In genomic region chr11:21332639-21333295, GRCm38 (mm10) we compare ENCODE assay signal across 16 mouse cellular contexts. TPM values are rescaled to one million over a fixed set of nuclear protein-coding genes. Genes with fewer than 3 reads are reported as not detected.
A peak's percentile ranks its signal among the peaks of the same experiment; 100 is the strongest.
DNase-seq lines count a peak whose midpoint lies in the region; ATAC-seq lines count a peak whose summit lies in the region.
"Had no signal": no experiment of that assay in that cellular context is flagged by ENCODE, and none has a peak within 500 bp of the region (broad histone marks: within the 10 kb centered on the region; RNA-seq: fewer than 3 reads in every experiment).

No protein-coding gene starts in this region.

- peak; percentile 54 for DNase-seq in 416B (ENCODE audit: low read depth)
- peak; percentile 66 for DNase-seq in CD4-positive, CD25-positive, alpha-beta regulatory T cell, adult 2 months (ENCODE audit: low read depth, low spot score)
- DNase-seq in naive thymus-derived CD4-positive, alpha-beta T cell, adult 2 months (ENCODE audit: low read depth): peak; percentile 21
- no peak for DNase-seq in adrenal gland, postnatal 4 days (ENCODE audit: low spot score in 2 of 2)
- no peak for DNase-seq in T-cell, adult 2 months (ENCODE audit: low spot score)
- DNase-seq: adrenal gland, postnatal 14 days; cerebellum, adult 18-20 months; cerebellum, postnatal 14 days; embryo, embryonic 11 days; gastrocnemius, postnatal 10 days; heart, adult 2 months; heart, postnatal 14 days had no signal

- ATAC-seq in activated CD4-positive, CD25-positive, alpha-beta regulatory T cell, adult 4 months: peak; percentile 86
- ATAC-seq in erythroid progenitor cell, adult 5-6 weeks (replicated peaks; ENCODE audit: low FRiP score, poor library complexity, severe bottlenecking): no peak
- ATAC-seq: forebrain, embryonic 15.5 days; intestine, postnatal 0 days had no signal

RNA-seq across cellular contexts. Expression of gene Ugp2, which starts 38.2 kb away (rescaled TPM):
- 10 to 100 TPM; 32.9 to 39.7 TPM for polyA plus RNA-seq in activated CD4-positive, CD25-positive, alpha-beta regulatory T cell, adult 4 months (2017; shearing (Covaris generic))
- 10 to 100 TPM; 78.2 to 83.7 TPM for total RNA-seq in adrenal gland, postnatal 4 days (2021)
- total RNA-seq in erythroid progenitor cell, adult 5-6 weeks (2015; ENCODE audit: low replicate concordance): 17.7 and 28.1 TPM in 2 replicates
- 13.5 and 16.1 TPM in 2 replicates for total RNA-seq in erythroid progenitor cell, adult 5-6 weeks (2017; ENCODE audit: low replicate concordance)

Comparison
In these comparisons a context has a peak if more than half of its experiments do, and no peak if none do; other contexts are left out.
1. DNase-seq: peak in 416B (single experiment), CD4-positive, CD25-positive, alpha-beta regulatory T cell, adult 2 months (single experiment) and naive thymus-derived CD4-positive, alpha-beta T cell, adult 2 months (single experiment); none in adrenal gland, postnatal 4 days (0 of 2) and T-cell, adult 2 months (single experiment).